Mouse (Mus musculus) fibroblast of lung, adult 2 months (primary cell): ENCODE measurements at regions not wholly inside any gene's neighbourhood (a gene's known extent, or its start where the extent isn't known, plus 50 kb on each side); places are given as distances from the start of the nearest gene placed in this dataset.

ENCODE experiments used
- DNase-seq: peaks from one replicate; pipeline ENCODE4 v3.0.0-alpha.2; 2011; ENCODE audit warnings: low read depth

GRCm38 (mm10) chr2:21908813-21909480, 318.4 kb upstream of the Myo3a start:
- DNase-seq: no peak

- peak; percentile 32 for DNase-seq
Observed at GRCm38 (mm10) chr2:21909481-21909966, 317.8 kb upstream of the Myo3a start.

GRCm38 (mm10) chr2:21917804-21918690, 309.3 kb upstream of the Myo3a start:
- no peak for DNase-seq

GRCm38 (mm10) chr2:21919091-21919490, 308.2 kb upstream of the Myo3a start:
- DNase-seq: no peak

GRCm38 (mm10) chr2:21927656-21928055, 299.6 kb upstream of the Myo3a start:
- no peak for DNase-seq

- DNase-seq: no peak
Observed at GRCm38 (mm10) chr2:21939993-21940392, 287.3 kb upstream of the Myo3a start.

GRCm38 (mm10) chr2:21940797-21941487, 286.4 kb upstream of the Myo3a start:
- DNase-seq: peak; percentile 60

GRCm38 (mm10) chr2:21941488-21942000, 285.8 kb upstream of the Myo3a start:
- no peak for DNase-seq

- DNase-seq: no peak
Observed at GRCm38 (mm10) chr2:21943676-21944075, 283.6 kb upstream of the Myo3a start.

- DNase-seq: no peak
Observed at GRCm38 (mm10) chr2:21946484-21946883, 280.8 kb upstream of the Myo3a start.

- DNase-seq: no peak
Observed at GRCm38 (mm10) chr2:21951279-21951678, 276.0 kb upstream of the Myo3a start.

- no peak for DNase-seq
Observed at GRCm38 (mm10) chr2:21956112-21956963, 271.0 kb upstream of the Myo3a start.

GRCm38 (mm10) chr2:21958365-21958764, 268.9 kb upstream of the Myo3a start:
- peak; percentile 65 for DNase-seq

- no peak for DNase-seq
Observed at GRCm38 (mm10) chr2:21958802-21959201, 268.5 kb upstream of the Myo3a start.

- DNase-seq: no peak
Observed at GRCm38 (mm10) chr2:21963343-21964026, 263.8 kb upstream of the Myo3a start.

GRCm38 (mm10) chr2:21964027-21964605, 263.2 kb upstream of the Myo3a start:
- no peak for DNase-seq

GRCm38 (mm10) chr2:21970774-21971406, 256.4 kb upstream of the Myo3a start:
- no peak for DNase-seq

- no peak for DNase-seq
Observed at GRCm38 (mm10) chr2:21974599-21974998, 252.7 kb upstream of the Myo3a start.

GRCm38 (mm10) chr2:21975547-21975946, 251.8 kb upstream of the Myo3a start:
- no peak for DNase-seq

- DNase-seq: no peak
Observed at GRCm38 (mm10) chr2:21976337-21976736, 251.0 kb upstream of the Myo3a start.
